Mouse (Mus musculus): ENCODE results near the gene Dchs1.

The Dchs1 gene

GRCm38 (mm10) chr7:105796972-105797371 lies 9.5 kb upstream of the Dchs1 start:
- TF ChIP-seq GATA4 (IDR thresholded peaks at IDR 0.05; ENCODE audit: insufficient replicate concordance, low read length) = no peak

DNA sequence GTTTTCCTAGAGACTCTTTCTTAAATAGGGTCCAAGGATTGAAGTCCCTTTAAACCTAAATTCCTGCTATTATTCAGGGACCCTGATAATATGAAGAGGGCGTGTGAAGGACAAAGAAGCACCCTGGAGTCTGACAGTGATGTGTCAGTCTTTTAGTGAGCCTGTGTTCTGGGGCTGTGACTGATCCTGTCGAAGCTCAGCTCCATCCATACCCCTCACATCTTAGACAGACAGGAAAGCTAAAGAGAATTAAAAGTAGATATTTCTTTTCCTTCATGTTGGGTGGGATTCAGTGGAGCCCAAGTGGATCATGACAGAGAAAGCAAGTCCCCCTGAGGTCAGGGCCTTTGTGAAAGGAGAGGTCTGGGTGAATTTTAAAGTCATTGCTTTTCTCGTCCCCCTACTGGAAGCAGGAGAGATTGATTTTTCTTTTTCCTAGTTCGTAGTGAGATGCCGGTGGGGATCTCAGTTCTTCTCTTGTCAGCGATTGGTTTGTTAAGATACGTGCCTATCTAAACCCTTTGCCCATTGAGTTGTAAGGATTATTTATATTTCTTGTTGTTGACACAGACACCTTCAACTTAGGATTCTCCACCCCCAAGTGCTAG lies 8.4 kb upstream of the Dchs1 start:
- no peak for TF ChIP-seq GATA4 (IDR thresholded peaks at IDR 0.05; ENCODE audit: insufficient replicate concordance, low read length)

DNA sequence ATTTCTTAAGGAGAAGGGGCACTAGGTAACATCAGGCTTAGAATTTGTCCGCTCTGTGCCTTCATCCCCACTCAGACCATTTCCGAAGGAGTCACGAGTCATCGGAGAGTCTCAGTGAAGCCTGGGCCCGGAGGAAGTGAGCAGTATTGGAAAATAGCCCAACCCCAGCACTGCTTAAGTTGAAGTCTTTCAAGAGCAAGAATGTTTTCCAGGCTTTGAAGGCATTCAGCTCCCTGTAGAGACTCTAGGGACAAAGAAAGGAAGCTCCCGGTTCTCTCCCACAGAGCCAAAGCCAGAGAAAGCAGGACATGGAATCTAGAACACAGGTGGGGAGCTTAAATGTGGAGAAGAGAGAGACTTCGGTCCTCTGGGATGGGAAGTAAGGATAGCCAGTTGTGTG lies 6.2 kb upstream of the Dchs1 start:
- no peak for TF ChIP-seq GATA4 (IDR thresholded peaks at IDR 0.05; ENCODE audit: insufficient replicate concordance, low read length)

DNA sequence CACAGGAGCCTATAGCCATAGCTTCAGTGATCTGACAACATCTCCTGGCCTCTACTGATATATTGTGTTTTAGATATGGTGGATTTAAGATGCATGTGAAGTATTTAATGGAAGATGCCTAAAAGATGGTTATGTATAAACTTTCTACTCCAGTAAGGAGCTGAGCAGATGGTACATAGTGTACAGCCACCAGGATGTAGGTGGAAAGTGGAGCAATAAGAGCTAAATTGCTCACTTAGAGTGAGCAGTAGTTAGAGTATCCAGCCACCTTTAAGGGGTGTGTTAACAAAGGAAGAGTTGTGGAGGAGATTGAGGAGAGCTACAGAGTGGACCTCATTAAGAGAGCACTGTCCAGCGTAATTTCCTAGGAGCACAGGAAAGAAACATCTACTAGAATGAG lies 3.7 kb upstream of the Dchs1 start:
- TF ChIP-seq GATA4 (IDR thresholded peaks at IDR 0.05; ENCODE audit: insufficient replicate concordance, low read length) = no peak

DNA sequence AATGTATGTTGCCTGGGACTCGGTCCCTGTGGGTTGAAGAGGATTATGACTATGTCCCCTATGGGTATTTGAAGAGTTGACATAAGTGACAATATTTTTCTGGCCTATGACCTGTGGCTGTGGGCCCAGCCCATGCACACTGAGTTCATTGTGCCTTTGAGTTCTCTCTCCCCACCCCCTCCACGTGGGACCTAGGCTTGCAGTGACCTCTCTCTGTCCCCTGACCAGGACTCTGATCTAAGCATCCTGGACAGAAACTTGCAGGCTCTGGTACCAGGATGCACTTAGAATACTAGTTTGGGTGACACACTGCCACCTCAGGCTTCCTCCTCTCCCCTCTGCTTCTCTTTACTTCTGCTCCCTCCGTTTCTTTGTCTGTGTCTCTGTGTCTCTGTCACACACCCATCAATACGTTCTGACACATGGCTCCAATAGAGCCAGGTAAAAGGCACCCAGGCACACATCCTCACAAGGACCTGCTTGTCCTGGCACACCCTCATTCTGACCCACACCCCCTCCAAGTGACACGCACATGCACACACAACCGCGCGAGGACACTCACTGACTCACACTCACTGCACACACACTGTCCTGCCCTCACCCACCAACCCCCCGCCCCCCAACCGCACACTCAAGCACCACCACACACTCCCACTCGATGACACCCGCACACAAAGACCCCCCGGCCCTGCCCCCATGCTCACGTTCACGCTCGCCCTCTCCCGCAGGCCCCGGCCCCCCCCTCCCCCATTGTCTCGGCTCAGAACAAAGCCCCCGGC lies 759 bp downstream of the Dchs1 start:
- no peak for TF ChIP-seq GATA4 (IDR thresholded peaks at IDR 0.05; ENCODE audit: insufficient replicate concordance, low read length)

DNA sequence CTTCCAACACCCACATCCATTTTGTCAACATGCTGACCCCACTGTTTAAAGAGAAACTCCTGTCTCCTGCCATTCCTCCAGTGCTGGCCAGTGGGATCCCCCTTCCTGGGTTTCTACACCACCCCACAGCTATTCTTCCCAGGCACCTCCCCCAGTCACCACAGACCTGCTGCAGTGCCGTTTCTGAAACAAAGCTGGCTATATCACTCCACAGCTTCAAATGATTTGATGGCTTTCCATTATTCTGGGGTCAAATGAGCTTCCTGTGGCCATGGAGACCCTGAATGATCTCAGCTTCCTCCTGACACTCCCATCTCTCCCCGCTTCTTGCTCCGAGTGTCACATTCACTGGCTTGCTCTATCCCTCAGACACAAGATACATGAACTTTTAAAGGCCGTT lies 2.9 kb downstream of the Dchs1 start:
- TF ChIP-seq GATA4 (IDR thresholded peaks at IDR 0.05; ENCODE audit: insufficient replicate concordance, low read length) = no peak

DNA sequence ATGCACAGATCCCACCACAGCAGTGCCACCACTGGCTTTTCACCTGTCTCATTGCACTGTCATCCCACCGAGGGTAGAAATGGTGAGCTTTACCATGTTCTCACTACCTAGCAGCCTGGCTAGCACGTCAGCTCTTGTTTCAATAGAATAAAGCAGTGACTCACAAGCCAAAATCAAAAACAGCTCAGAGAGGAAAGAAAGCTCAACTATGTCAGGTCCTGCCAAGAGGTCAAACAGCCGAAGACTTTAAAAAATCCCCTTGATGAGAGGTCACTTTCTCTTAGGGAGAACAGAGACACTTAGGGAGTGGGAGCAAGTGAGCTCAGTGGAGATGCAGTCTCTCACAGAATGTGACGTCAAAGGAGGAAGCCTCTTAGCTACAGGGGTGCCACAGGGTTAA lies 3.6 kb downstream of the Dchs1 start:
- TF ChIP-seq GATA4 (IDR thresholded peaks at IDR 0.05; ENCODE audit: insufficient replicate concordance, low read length) = no peak

- peak; percentile 35; the same call in 1 of the 2 replicates for TF ChIP-seq GATA4 (IDR thresholded peaks at IDR 0.05; ENCODE audit: insufficient replicate concordance, low read length)
These were observed 8.7 kb downstream of the Dchs1 start for GRCm38 (mm10) chr7:105778553-105779265.

- no peak for TF ChIP-seq GATA4 (IDR thresholded peaks at IDR 0.05; ENCODE audit: insufficient replicate concordance, low read length)
These were observed 9.5 kb downstream of the Dchs1 start for GRCm38 (mm10) chr7:105777797-105778552.

- TF ChIP-seq GATA4 (IDR thresholded peaks at IDR 0.05; ENCODE audit: insufficient replicate concordance, low read length) = no peak
These were observed 10.1 kb downstream of the Dchs1 start for GRCm38 (mm10) chr7:105777316-105777715.

DNA sequence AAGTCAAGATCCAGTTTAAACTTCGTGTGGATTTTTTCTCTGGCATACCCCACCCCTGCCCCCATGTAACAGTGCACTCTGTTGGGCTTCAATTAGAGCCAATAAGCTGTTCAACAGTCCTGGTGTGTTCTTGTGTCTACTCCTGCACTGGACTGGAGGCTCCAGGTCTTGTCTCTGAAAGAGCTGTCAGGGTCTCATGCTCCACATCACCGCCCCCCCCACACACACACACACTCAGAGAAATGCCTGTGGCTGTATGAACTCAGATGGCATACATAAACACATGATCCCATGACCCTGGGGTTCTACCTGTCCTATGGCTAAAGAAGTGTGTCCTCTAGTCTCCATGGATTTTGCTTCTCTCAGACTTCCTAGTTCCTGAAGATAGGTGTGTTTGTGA lies 11.4 kb downstream of the Dchs1 start:
- TF ChIP-seq GATA4 (IDR thresholded peaks at IDR 0.05; ENCODE audit: insufficient replicate concordance, low read length) = no peak

GRCm38 (mm10) chr7:105774661-105775060 lies 12.8 kb downstream of the Dchs1 start:
- TF ChIP-seq GATA4 (IDR thresholded peaks at IDR 0.05; ENCODE audit: insufficient replicate concordance, low read length) = no peak

- no peak for TF ChIP-seq GATA4 (IDR thresholded peaks at IDR 0.05; ENCODE audit: insufficient replicate concordance, low read length)
These were observed 14.4 kb downstream of the Dchs1 start for GRCm38 (mm10) chr7:105773041-105773440.

DNA sequence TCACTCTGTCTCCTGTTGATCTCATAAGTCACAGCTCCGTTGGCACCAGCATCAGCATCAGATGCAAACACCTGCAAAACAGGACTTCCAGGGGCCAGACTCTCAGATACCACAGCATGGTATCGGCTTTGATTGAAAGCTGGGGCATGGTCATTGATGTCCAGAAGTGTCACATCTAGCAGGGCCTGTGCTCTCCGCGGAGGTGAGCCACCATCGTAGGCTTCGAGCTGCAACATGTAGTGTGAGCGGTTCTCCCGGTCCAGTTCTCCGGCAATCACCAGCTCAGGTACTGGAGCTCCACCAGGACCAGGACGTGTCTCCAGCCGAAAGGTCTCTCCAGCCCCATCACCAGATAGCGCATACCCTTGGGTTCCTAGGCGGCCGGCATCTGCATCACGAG lies 15.1 kb downstream of the Dchs1 start:
- TF ChIP-seq GATA4 (IDR thresholded peaks at IDR 0.05; ENCODE audit: insufficient replicate concordance, low read length) = no peak

GRCm38 (mm10) chr7:105769959-105770358 lies 17.5 kb downstream of the Dchs1 start:
- no peak for TF ChIP-seq GATA4 (IDR thresholded peaks at IDR 0.05; ENCODE audit: insufficient replicate concordance, low read length)
